Mouse (Mus musculus): Measurements from ENCODE around the gene Mmd2. TPM values are rescaled to one million over a fixed set of nuclear protein-coding genes. Genes with fewer than 3 reads are reported as not detected.

Gene Mmd2
- 0.51 and 1.3 TPM in 2 replicates for polyA plus RNA-seq (2015; fragmentation: Nextera tagmentation; extraction: Ambion mirVana)

GRCm38 (mm10) chr5:142608259-142608988 is at the start of gene Mmd2:
Gene Mmd2 (minus strand): TSS chr5:142608800.
- ATAC-seq (replicated peaks; ENCODE audit: low FRiP score) = no peak; the same call in 1 of the 2 replicates
- peak within 1 kb of the TSS; percentile 43 for H3K4me3 ChIP-seq (replicated peaks)
- H3K27me3 ChIP-seq = peaks cover 24% of the 10 kb centered on the region
- 3% methylated on average over 42 of the region's 42 CpGs for WGBS
- peak within 1 kb of the TSS; percentile 79 for H3K4me2 ChIP-seq
- H3K9me3 ChIP-seq (replicated peaks) = no peaks in the 10 kb centered on the region
- no peaks in the 10 kb centered on the region for H3K36me3 ChIP-seq
- H3K4me1 ChIP-seq = peaks cover 12% of the 10 kb centered on the region
- no peak within 1 kb of the TSS for H3K27ac ChIP-seq
- peak within 1 kb of the TSS; percentile 29 for H3K9ac ChIP-seq

GRCm38 (mm10) chr5:142652266-142652665 is 43.7 kb upstream of the Mmd2 start:
- H3K9me3 ChIP-seq (replicated peaks) = no peaks in the 10 kb centered on the region
- no peaks in the 10 kb centered on the region for H3K27me3 ChIP-seq
- peaks cover 30% of the 10 kb centered on the region for H3K36me3 ChIP-seq
- ATAC-seq (replicated peaks; ENCODE audit: low FRiP score) = no peak
- WGBS = 66% methylated on average over 4 of the region's 4 CpGs
- no peak overlapping the region for H3K9ac ChIP-seq
- peaks cover 14% of the 10 kb centered on the region; the same call in 1 of the 2 replicates for H3K4me1 ChIP-seq
- H3K4me3 ChIP-seq (replicated peaks) = no peak overlapping the region
- no peak overlapping the region for H3K4me2 ChIP-seq
- no peak overlapping the region for H3K27ac ChIP-seq

- 73% methylated on average over 6 of the region's 6 CpGs for WGBS
- ATAC-seq (replicated peaks; ENCODE audit: low FRiP score) = peak; percentile 62; the same call in 1 of the 2 replicates
These were observed 42.3 kb upstream of the Mmd2 start for GRCm38 (mm10) chr5:142650794-142651497.

GRCm38 (mm10) chr5:142650390-142650789 is 41.8 kb upstream of the Mmd2 start:
- Histone ChIP-seq H3K9ac (no peak overlapping the region), H3K27ac (no peak overlapping the region), H3K4me2 (no peak overlapping the region), H3K36me3 (peaks cover 19% of the 10 kb centered on the region; the same call in 1 of the 2 replicates), H3K9me3 (replicated peaks) (no peaks in the 10 kb centered on the region), H3K27me3 (no peaks in the 10 kb centered on the region), H3K4me3 (replicated peaks) (no peak overlapping the region), H3K4me1 (peaks cover 14% of the 10 kb centered on the region; the same call in 1 of the 2 replicates)
- 67% methylated on average over 3 of the region's 3 CpGs for WGBS
- no peak for ATAC-seq (replicated peaks; ENCODE audit: low FRiP score)

More at GRCm38 (mm10) chr5:142650794-142651497, 42.3 kb upstream of the Mmd2 start:
- Histone ChIP-seq H3K36me3 (peaks cover 23% of the 10 kb centered on the region), H3K27me3 (no peaks in the 10 kb centered on the region), H3K4me3 (replicated peaks) (no peak overlapping the region), H3K4me1 (peaks cover 14% of the 10 kb centered on the region; the same call in 1 of the 2 replicates), H3K4me2 (no peak overlapping the region), H3K9ac (no peak overlapping the region), H3K27ac (no peak overlapping the region), H3K9me3 (replicated peaks) (no peaks in the 10 kb centered on the region)

- Histone ChIP-seq H3K9ac (no peak overlapping the region), H3K4me2 (no peak overlapping the region), H3K27ac (no peak overlapping the region), H3K36me3 (peaks cover 19% of the 10 kb centered on the region), H3K4me3 (replicated peaks) (no peak overlapping the region), H3K4me1 (peaks cover 14% of the 10 kb centered on the region; the same call in 1 of the 2 replicates), H3K9me3 (replicated peaks) (no peaks in the 10 kb centered on the region), H3K27me3 (no peaks in the 10 kb centered on the region)
- whole genome bisulfite sequencing = 89% methylated on average over 4 of the region's 4 CpGs
- no peak for ATAC-seq (replicated peaks; ENCODE audit: low FRiP score)
These were observed 41.0 kb upstream of the Mmd2 start for GRCm38 (mm10) chr5:142649460-142650050.

GRCm38 (mm10) chr5:142648162-142648561 is 39.6 kb upstream of the Mmd2 start:
- H3K27me3 ChIP-seq = no peaks in the 10 kb centered on the region
- no peak overlapping the region for H3K4me2 ChIP-seq
- peaks cover 30% of the 10 kb centered on the region for H3K36me3 ChIP-seq
- no peaks in the 10 kb centered on the region for H3K9me3 ChIP-seq (replicated peaks)
- WGBS = 91% methylated on average over 7 of the region's 7 CpGs
- no peak overlapping the region for H3K27ac ChIP-seq
- H3K9ac ChIP-seq = no peak overlapping the region
- peaks cover 14% of the 10 kb centered on the region; the same call in 1 of the 2 replicates for H3K4me1 ChIP-seq
- ATAC-seq (replicated peaks; ENCODE audit: low FRiP score) = no peak
- H3K4me3 ChIP-seq (replicated peaks) = no peak overlapping the region

- no peak overlapping the region for H3K4me2 ChIP-seq
- no peak overlapping the region for H3K27ac ChIP-seq
- WGBS = 77% methylated on average over 6 of the region's 6 CpGs
- ATAC-seq (replicated peaks; ENCODE audit: low FRiP score) = no peak
- no peaks in the 10 kb centered on the region for H3K27me3 ChIP-seq
- no peak overlapping the region for H3K9ac ChIP-seq
- no peak overlapping the region for H3K4me3 ChIP-seq (replicated peaks)
- no peaks in the 10 kb centered on the region for H3K4me1 ChIP-seq
- peaks cover 61% of the 10 kb centered on the region for H3K36me3 ChIP-seq
- no peaks in the 10 kb centered on the region for H3K9me3 ChIP-seq (replicated peaks)
These were observed 32.9 kb upstream of the Mmd2 start for GRCm38 (mm10) chr5:142641331-142642051.

- H3K36me3 ChIP-seq = peaks cover 72% of the 10 kb centered on the region
- 81% methylated on average over 5 of the region's 5 CpGs for WGBS
- H3K27ac ChIP-seq = no peak overlapping the region
- H3K9ac ChIP-seq = no peak overlapping the region
- H3K4me2 ChIP-seq = no peak overlapping the region
- H3K9me3 ChIP-seq (replicated peaks) = no peaks in the 10 kb centered on the region
- ATAC-seq (replicated peaks; ENCODE audit: low FRiP score) = peak; percentile 46; the same call in 1 of the 2 replicates
- no peaks in the 10 kb centered on the region for H3K27me3 ChIP-seq
- H3K4me3 ChIP-seq (replicated peaks) = no peak overlapping the region
- no peaks in the 10 kb centered on the region for H3K4me1 ChIP-seq
These were observed 31.5 kb upstream of the Mmd2 start for GRCm38 (mm10) chr5:142640088-142640487.

GRCm38 (mm10) chr5:142637823-142638222 is 29.2 kb upstream of the Mmd2 start:
- Histone ChIP-seq H3K4me3 (replicated peaks) (no peak overlapping the region), H3K9ac (no peak overlapping the region), H3K27me3 (no peaks in the 10 kb centered on the region), H3K9me3 (replicated peaks) (no peaks in the 10 kb centered on the region), H3K4me1 (no peaks in the 10 kb centered on the region), H3K27ac (no peak overlapping the region), H3K4me2 (no peak overlapping the region), H3K36me3 (peaks cover 73% of the 10 kb centered on the region)
- WGBS = 90% methylated on average over 5 of the region's 5 CpGs
- 0 out of 2 replicates have a peak, but pooled peaks have one; percentile 12 for ATAC-seq (replicated peaks; ENCODE audit: low FRiP score)

- H3K4me3 ChIP-seq (replicated peaks) = peak overlapping the region; percentile 94
- no peaks in the 10 kb centered on the region for H3K9me3 ChIP-seq (replicated peaks)
- peak overlapping the region; percentile 94 for H3K9ac ChIP-seq
- peak overlapping the region; percentile 83 for H3K4me2 ChIP-seq
- peaks cover 21% of the 10 kb centered on the region for H3K36me3 ChIP-seq
- ATAC-seq (replicated peaks; ENCODE audit: low FRiP score) = no peak
- H3K4me1 ChIP-seq = peaks cover 18% of the 10 kb centered on the region
- H3K27me3 ChIP-seq = no peaks in the 10 kb centered on the region
- 6% methylated on average over 6 of the region's 6 CpGs for WGBS
- peak overlapping the region; percentile 90 for H3K27ac ChIP-seq
These were observed 21.6 kb upstream of the Mmd2 start for GRCm38 (mm10) chr5:142630224-142630623.

- WGBS = under 1% methylated on average over 40 of the region's 41 CpGs
- peak overlapping the region; percentile 90 for H3K27ac ChIP-seq
- H3K4me2 ChIP-seq = peak overlapping the region; percentile 83
- peak overlapping the region; percentile 94 for H3K9ac ChIP-seq
- H3K4me1 ChIP-seq = peaks cover 18% of the 10 kb centered on the region
- ATAC-seq (replicated peaks; ENCODE audit: low FRiP score) = peak; percentile 74; the same call in 1 of the 2 replicates
- H3K9me3 ChIP-seq (replicated peaks) = no peaks in the 10 kb centered on the region
- H3K36me3 ChIP-seq = peaks cover 18% of the 10 kb centered on the region
- H3K4me3 ChIP-seq (replicated peaks) = peak overlapping the region; percentile 94
- no peaks in the 10 kb centered on the region for H3K27me3 ChIP-seq
These were observed 21.0 kb upstream of the Mmd2 start for GRCm38 (mm10) chr5:142629663-142630025.

Data from kidney, embryonic 15.5 days (tissue).